Mouse (Mus musculus): ENCODE measurements around the gene Chaf1a. TPM values are rescaled to one million over a fixed set of nuclear protein-coding genes. Genes with fewer than 3 reads are reported as not detected.
"Not testable (repeated sequence)": the region's sequence is repeated elsewhere in the genome, so short reads cannot be mapped to it uniquely, and the experiment has no call there.

Chaf1a gene
- total RNA-seq, 4 experiments from 2014 or later, result 2.5 to 3.5 (median 2.7) TPM

DNA sequence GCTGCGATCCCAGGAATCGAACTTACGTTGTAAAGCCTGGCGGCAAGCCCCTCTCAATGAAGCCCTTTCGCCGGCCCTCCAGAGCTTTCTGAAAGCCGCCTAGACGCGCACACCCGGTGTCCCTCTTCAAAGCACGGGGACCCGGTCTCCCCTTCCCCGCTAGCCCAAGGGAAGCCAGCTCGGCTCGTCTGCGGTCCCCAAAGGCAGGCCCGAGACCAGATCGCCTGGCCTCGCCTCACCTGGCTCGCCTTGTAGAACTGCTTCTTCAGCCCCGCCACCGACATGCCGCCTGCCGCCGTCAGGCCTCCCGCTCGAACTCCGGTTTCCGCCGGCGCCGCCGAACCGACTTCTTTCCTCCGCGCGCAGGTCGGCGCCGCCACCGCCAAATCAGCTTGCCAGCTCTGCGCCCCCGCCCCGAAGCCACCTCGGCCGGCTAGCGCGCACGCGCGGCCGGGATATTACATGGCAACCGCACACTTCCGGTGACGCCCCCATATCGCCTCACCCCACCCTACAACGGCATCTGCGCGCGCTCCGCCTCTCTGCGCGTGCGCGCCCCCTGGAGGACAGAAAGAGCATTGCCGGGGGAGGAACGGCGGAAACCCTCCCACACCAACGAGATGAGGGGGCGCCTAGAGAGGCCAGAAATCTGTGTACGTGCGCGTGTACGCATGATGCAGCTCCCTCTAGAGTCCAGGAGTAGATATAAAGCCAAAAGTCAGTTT lies 3.9 kb upstream of the Chaf1a start, which contains the start of gene Sh3gl1:
Sh3gl1 (minus strand) TSS at position 460 of the 725 bp plus-strand sequence.
- peak; percentile 98 to 99 for DNase-seq (ENCODE audit: low spot score in 2 of 2)

GRCm38 (mm10) chr17:56036901-56037287 lies 3.3 kb upstream of the Chaf1a start:
- DNase-seq (ENCODE audit: low spot score in 2 of 2), result no peak

GRCm38 (mm10) chr17:56038583-56039261 lies 1.5 kb upstream of the Chaf1a start:
- no peak for DNase-seq (ENCODE audit: low spot score in 2 of 2)

- DNase-seq (ENCODE audit: low spot score in 2 of 2), result no peak
Measured at GRCm38 (mm10) chr17:56039345-56039744, 894 bp upstream of the Chaf1a start.

GRCm38 (mm10) chr17:56040857-56041163 lies 571 bp downstream of the Chaf1a start:
- DNase-seq (ENCODE audit: low spot score in 2 of 2), result no peak

- no peak for DNase-seq (ENCODE audit: low spot score in 2 of 2)
Measured at GRCm38 (mm10) chr17:56051369-56051768, 11.1 kb downstream of the Chaf1a start.

DNA sequence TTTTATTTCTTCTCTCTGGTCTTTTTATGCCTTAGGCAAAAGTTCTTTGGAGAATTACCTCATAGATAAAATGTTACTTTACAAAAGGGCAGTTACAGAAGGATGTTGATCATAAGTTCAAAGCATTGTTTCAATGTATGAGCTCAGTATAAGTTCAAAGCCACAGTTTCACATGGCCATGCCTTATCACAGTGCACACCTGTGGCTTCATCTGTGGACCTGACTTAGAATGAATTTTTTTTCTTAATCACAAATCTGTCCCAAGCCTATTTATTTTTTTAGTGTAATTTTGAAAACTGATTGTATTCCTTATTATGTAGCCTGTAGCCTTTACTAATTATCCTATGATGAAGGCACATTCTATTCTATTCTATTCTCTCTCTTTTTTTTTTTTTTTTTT lies 14.7 kb downstream of the Chaf1a start:
- no peak for DNase-seq (ENCODE audit: low spot score in 2 of 2)

DNA sequence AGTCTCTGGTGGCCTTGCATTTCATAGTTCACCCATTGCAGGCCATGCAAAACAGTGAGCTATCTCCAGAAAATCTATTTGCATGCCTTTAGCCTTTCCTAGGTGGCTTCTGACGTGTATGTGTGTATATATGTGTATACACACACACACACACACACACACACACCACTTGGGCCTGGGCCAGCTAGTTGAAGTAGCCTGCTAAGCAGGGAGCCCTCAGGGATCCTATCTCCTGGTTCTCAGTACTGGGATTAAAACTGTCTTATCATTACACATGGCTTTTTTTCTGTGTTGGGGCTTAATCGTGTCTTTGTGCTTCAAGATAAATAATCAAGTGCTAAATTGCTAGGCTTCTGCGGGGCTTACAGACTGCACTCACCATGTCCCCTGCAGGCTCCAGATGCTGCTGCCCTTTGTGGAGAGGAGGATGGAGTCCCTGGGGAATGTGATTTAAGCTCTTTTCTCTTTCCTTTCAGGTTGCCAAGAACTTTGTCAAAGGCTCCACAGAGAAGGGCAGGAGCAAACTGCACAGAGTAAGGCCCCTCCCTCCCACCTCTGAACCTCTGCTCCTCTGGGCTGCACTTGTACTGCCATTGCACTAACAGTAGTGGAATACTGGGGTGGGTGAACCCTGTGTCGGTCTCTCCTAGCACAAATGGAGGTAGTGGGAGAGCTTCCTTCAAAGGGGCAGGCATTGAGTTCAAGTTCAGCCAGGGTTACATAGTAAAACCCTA lies 15.9 kb downstream of the Chaf1a start:
- DNase-seq (ENCODE audit: low spot score in 2 of 2), result no peak

DNA sequence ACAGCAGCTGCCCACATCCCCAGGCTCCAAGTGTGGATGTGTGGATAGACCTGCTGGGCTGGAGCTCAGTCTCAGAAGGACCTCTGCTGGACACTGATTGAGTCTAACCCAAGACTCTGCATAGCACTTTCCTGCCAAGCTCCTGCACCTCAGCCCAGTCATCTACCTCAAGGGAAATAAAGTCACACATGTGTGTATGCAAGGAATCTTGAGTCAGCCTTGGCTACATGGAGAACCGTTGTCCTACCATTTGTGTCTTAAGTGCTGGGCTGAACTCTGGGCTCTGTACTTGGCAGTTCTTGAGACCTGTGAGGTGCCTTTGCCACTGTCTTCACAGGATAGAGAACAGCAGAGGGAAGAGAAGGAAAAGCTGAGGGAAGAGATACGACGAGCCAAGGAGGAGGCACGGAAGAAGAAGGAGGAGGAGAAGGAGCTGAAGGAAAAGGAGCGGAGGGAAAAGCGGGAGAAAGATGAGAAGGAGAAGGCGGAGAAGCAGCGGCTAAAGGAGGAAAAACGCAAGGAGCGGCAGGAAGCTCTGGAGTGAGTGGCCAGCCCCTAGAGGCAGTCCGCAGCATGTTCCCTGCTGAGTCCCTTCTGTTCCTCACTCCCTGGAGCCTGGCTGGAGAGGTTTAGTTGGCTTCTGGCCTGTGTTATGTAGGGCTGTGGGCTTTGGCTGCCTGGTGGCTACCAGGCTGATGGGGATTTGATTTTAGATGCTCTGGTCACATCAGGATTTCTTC lies 17.3 kb downstream of the Chaf1a start:
- DNase-seq (ENCODE audit: low spot score in 2 of 2), result no peak

GRCm38 (mm10) chr17:56062081-56062480 lies 21.8 kb downstream of the Chaf1a start:
- DNase-seq (ENCODE audit: low spot score in 2 of 2), result no peak

DNA sequence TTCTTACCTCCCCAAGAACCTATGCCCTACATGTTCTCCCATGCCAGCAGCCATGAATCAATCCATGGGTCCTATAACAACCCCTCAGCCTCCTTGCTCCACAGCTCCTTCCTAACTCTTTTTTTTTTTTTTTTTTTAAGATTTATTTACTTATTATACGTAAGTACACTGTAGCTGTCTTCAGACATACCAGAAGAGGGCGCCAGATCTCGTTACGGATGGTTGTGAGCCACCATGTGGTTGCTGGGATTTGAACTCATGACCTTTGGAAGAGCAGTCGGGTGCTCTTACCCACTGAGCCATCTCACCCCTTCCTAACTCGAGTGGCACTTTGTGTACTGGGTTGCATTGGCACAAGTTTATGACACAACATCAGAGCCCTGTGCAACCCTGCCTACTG lies 25.5 kb downstream of the Chaf1a start:
- not testable (repeated sequence) for DNase-seq (ENCODE audit: low spot score in 2 of 2)

DNA sequence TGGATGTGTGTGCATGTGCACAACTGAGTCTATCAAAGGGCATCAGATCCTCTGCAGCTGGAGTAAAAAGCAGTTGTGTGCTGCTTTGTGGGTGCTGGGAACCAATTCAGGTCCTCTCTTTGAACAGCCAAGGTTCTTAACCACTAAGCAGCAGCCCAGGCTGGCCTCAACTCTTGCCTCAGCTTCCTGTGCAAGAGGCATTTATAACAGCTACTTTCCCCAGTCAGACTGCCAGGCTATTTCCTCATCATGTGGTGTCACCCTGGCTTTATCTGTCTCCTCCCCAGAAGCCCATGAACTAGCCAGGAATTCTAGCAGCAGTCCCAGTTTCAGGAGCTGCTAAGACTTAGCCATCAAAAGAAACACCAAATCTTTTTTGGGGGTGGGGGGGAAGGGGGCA lies 26.2 kb downstream of the Chaf1a start:
- DNase-seq (ENCODE audit: low spot score in 2 of 2), result no peak

GRCm38 (mm10) chr17:56069066-56069465 lies 28.8 kb downstream of the Chaf1a start:
- no peak for DNase-seq (ENCODE audit: low spot score in 2 of 2)

DNA sequence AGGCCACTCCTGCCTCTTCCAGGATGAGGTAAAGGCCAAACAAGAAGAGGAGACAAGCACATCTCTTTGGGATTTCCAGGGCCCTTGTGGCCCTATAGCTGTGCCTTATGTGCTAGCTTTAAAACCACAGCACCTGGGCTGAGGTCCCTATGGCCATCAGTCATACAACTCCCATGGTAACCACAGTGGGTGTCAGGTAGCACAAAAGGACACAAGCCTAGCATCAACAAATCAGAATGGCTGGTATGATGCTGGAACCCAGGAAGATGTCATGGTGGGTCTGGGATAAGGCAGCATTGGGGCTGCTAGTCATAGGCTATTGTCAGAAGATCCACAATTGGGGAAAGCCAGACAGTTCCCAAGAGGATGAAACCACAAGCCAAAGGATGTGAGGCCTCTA lies 30.9 kb downstream of the Chaf1a start:
- no peak for DNase-seq (ENCODE audit: low spot score in 2 of 2)

GRCm38 (mm10) chr17:56072243-56072642 lies 32.0 kb downstream of the Chaf1a start:
- DNase-seq (ENCODE audit: low spot score in 2 of 2), result no peak

DNA sequence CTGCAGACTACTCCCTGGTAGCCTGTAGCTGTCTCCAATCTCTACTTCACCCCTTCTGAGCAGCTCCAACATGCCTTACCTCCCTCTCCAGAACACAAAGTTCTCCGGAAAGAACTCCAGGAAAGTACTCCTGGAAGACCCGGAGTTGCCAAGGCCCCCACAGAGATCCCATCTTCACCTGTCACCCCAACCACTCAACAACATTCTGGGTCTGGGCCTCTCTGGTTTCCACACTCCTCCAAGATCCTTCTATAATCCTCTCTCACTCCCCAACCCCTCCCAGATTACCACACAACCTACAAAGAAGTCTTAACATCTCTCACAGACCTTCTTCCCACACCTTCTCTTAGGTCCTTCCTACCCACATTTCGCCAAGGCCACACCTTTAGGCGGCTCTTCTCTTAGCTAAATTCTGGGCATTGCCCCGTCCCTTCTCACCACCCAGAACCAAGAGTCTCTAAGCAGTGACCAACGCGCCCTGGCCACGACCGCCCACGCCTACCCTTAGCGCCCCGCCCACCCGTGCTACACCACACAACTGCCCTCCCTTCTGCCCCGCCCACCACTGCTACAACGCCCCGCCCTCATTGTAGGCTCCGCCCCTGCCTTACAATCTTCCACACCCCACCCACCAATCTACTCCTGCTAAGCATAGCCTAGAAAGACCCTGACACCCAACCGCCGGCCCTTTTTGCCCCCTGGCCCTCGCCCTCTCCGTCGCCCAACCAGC lies 34.0 kb downstream of the Chaf1a start:
- peak; percentile 59 to 63 for DNase-seq (ENCODE audit: low spot score in 2 of 2)

DNA sequence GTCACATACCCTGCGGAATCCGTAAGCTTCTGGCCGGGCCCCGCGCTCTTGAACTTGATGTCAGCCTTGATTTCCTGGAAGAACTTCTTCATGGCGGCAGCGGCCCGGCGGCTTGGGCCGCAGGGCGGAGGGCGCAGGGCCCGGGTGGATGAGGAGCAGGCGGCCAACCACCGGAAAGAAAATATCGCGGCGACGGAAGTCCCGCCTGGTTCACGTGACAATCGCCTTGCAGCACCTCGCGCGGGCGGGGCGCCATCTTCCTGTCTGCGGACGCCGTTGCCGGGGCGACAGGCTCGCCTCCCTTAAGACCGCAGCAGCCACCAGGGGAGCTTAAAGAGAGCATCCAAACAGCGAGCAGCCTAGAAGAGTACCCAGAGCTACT lies 34.6 kb downstream of the Chaf1a start, which contains the start of gene Ubxn6:
Ubxn6 (minus strand) TSS at position 202 of the 382 bp plus-strand sequence.
- peak; percentile 96 to 97 for DNase-seq (ENCODE audit: low spot score in 2 of 2)

- no peak for DNase-seq (ENCODE audit: low spot score in 2 of 2)
Measured at GRCm38 (mm10) chr17:56077523-56077922, 37.3 kb downstream of the Chaf1a start.

GRCm38 (mm10) chr17:56078361-56078760 lies 38.1 kb downstream of the Chaf1a start:
- DNase-seq (ENCODE audit: low spot score in 2 of 2), result peak in 1 of 2 experiments; percentile 55

DNA sequence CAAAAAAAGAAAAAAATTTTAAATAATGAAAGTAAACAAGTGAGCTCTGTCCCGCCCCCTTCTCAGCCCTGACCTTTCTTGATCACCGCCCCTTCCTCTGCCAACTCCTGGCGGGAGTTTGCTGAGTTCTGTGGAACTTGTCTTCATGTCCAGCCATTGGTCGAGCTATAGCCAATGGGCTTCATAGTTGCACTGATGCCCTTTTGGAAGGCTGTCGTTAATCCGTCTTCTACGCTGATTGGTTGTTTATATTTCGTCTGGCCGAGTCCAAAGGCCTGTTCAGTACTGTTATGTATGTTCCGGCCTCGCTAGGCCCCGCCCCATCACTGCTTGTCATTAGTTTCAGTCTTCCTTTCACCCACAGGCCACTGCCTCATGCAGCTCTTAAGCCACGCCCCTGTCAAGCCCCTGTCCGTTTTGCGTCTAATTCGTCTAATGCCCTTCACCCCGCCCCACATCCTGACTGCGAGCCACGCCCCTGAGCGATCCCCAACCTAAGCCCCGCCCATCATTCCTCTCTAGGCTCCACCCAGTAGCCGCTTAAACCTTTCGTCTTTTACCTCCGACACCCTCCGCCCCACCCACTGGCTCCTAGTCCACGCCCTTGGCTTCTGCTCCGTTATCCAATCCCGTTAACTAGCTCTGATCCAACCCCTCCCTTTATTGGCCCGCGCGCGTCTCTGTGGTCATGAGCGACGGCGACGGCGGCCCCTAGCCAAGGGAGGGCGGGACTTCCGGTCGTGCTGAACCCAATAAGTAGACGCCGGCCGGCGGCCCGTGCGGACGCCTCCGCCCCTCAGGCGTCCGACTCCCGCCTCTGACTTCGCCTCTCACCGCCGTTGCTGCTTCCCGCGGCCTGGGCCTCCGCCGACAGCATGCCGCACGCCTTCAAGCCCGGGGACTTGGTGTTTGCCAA lies 38.9 kb downstream of the Chaf1a start, which contains the start of gene Hdgfl2:
Hdgfl2 (plus strand) TSS at position 755 of the 916 bp plus-strand sequence.
- DNase-seq (ENCODE audit: low spot score in 2 of 2), result peak; percentile 99 to 100

Data from layer of hippocampus, adult 8-10 months (tissue).